Mouse (Mus musculus) embryonic fibroblast, embryonic 13.5 days (primary cell): Measurements from ENCODE around the gene Ap3d1. TPM values are rescaled to one million over a fixed set of nuclear protein-coding genes. Genes with fewer than 3 reads are reported as not detected.
A peak's percentile ranks its signal among the peaks of the same experiment; 100 is the strongest.

Source experiments
- H3K27ac ChIP-seq: 2 replicates; pipeline ENCODE4 v1.5.1; 2012; ENCODE audit warnings: low read length, control low read depth, inconsistent platforms; ENCODE audit not compliant: insufficient read depth
- H3K4me1 ChIP-seq: 2 replicates; pipeline ENCODE4 v1.6.1; 2011; ENCODE audit warnings: low read length; ENCODE audit not compliant: control insufficient read depth, insufficient read depth
- H3K4me3 ChIP-seq: 2 replicates; pipeline ENCODE4 v1.5.1; 2011; ENCODE audit warnings: mild to moderate bottlenecking, control low read depth, low read length; ENCODE audit not compliant: insufficient read depth
- CTCF ChIP-seq: IDR thresholded peaks from 2 replicates; pipeline ENCODE4 v1.5.1; 2011; ENCODE audit warnings: mild to moderate bottlenecking, control low read depth, low read length, moderate library complexity, borderline replicate concordance; ENCODE audit not compliant: insufficient read depth
- POLR2A ChIP-seq: IDR thresholded peaks from 2 replicates; pipeline ENCODE4 v1.6.1; 2011; ENCODE audit warnings: low read depth, mild to moderate bottlenecking, control low read depth, low read length, moderate library complexity
- polyA plus RNA-seq: library from polyadenylated mRNA; stranded (reverse); fragments of >200 nt; gene quantifications from 2 replicates; pipeline ENCODE4 v1.2.4, GENCODE M21; 2011; ENCODE audit warnings: low read depth; ENCODE audit not compliant: missing spikeins, insufficient read length

Gene Ap3d1
- polyA plus RNA-seq, 1 experiment = 155 TPM

DNA sequence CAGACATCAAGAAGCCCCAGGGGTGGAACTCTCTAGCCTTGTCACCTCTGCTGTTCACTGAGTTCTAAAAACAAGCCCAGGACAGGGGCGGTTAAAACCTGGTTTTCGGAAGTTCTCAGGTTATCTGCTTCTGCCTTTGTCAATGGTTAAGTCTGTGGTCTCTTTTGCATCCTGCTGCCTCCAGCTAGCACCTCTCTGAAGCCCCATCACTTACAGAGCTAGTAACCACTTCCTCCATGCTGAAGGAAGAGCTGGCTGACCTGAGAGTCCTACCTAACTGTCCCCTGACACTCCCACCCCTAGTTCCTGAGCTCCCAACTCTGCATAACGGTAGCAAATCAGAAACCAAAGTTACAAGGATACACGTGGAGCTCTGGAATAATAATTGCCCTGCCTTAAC lies 41.3 kb downstream of the Ap3d1 start:
- TF ChIP-seq CTCF (no peak), POLR2A (no peak)
- peaks cover 3% of the 10 kb centered on the region; the same call in 1 of the 2 replicates for H3K4me1 ChIP-seq
- H3K27ac ChIP-seq = peak overlapping the region; percentile 57
- H3K4me3 ChIP-seq = peak overlapping the region; percentile 90

DNA sequence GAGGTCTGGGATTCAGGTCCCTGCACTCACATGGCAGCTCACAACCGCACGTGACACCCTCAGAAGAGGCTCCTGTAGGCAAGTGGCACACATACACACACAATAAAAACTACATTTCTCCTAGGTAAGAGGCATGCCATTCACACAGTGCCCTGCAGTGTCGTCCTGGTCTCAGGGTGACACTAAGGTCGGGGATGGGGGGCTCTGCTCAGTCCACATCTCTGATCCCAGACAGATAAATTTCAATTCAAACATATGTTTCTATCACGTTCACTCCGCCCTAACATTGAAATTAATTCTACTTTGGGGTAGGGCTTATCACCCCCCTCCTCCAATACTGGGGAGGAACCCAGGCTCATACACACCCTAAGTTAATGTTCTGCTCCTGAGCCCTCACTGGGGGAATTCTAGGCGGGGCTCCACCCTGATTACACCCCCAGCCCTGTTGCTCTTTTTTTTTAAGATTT lies 42.0 kb downstream of the Ap3d1 start:
- TF ChIP-seq POLR2A = no peak
- TF ChIP-seq CTCF = no peak
- Histone ChIP-seq H3K4me1 (peaks cover 3% of the 10 kb centered on the region; the same call in 1 of the 2 replicates), H3K27ac (no peak overlapping the region), H3K4me3 (peak overlapping the region; percentile 90)

DNA sequence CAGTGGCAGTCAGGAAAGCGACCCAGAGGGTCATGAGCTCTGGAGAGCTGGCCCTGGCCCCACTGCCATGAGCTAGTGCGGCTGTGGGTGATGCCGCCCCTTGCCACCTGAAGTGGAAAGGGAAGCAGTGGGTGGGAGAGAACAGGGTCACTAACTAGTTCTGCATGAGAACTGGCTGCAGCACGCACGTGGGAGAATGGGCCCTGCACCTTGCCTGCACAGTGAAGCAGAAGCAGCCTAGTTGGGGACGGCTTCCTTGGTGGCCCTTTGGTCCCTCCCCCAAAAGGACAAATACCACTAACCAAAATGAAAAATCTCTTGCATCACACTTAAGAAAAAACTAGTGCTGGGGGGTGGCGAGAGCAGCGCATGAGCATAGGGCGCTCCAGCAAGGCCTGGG lies 43.5 kb downstream of the Ap3d1 start:
- Histone ChIP-seq H3K4me1 (peaks cover 3% of the 10 kb centered on the region; the same call in 1 of the 2 replicates), H3K27ac (no peak overlapping the region), H3K4me3 (no peak overlapping the region)
- TF ChIP-seq CTCF (no peak), POLR2A (no peak)

DNA sequence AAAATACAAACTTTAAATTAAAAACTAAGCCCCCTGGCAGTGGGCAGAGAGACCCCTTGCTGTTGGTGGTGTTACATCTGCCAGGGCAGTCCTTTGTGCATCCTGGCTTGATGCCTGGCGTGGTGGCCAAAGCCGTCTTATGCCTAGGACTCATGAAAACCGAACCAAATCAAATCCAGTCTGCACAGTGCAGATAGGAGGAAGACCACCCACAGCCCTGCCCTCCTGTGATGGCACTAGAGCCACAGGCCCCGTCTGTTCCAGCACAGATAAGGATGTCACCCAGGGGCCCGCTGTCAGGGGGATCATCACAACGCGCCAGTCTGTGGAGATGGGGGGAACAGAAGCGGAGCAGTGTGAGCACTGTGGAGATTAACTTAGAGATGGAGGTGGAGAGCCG lies 44.3 kb downstream of the Ap3d1 start:
- Histone ChIP-seq H3K4me1 (peaks cover 3% of the 10 kb centered on the region; the same call in 1 of the 2 replicates), H3K4me3 (no peak overlapping the region), H3K27ac (no peak overlapping the region)
- no peak for TF ChIP-seq POLR2A
- TF ChIP-seq CTCF = no peak

DNA sequence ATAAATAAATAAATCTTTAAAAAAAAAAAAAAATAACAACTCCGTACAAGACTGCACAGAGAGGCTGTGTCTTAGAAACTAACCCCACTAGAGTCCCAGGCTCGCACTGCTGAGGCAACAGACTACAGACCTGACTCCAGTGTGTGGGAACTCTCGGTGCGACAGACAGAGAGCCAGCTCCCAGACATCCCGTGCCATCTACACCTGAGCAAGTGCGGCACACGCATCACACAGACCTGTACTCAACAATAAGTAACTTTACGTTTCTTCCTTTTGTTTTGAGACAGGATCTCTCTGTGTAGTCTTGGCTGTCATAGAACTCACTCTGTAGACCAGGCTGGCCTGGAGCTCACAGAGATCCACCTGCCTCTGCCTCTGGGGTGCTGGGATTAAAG lies 44.7 kb downstream of the Ap3d1 start:
- Histone ChIP-seq H3K4me1 (peaks cover 3% of the 10 kb centered on the region; the same call in 1 of the 2 replicates), H3K4me3 (no peak overlapping the region), H3K27ac (no peak overlapping the region)
- TF ChIP-seq CTCF (no peak), POLR2A (no peak)

DNA sequence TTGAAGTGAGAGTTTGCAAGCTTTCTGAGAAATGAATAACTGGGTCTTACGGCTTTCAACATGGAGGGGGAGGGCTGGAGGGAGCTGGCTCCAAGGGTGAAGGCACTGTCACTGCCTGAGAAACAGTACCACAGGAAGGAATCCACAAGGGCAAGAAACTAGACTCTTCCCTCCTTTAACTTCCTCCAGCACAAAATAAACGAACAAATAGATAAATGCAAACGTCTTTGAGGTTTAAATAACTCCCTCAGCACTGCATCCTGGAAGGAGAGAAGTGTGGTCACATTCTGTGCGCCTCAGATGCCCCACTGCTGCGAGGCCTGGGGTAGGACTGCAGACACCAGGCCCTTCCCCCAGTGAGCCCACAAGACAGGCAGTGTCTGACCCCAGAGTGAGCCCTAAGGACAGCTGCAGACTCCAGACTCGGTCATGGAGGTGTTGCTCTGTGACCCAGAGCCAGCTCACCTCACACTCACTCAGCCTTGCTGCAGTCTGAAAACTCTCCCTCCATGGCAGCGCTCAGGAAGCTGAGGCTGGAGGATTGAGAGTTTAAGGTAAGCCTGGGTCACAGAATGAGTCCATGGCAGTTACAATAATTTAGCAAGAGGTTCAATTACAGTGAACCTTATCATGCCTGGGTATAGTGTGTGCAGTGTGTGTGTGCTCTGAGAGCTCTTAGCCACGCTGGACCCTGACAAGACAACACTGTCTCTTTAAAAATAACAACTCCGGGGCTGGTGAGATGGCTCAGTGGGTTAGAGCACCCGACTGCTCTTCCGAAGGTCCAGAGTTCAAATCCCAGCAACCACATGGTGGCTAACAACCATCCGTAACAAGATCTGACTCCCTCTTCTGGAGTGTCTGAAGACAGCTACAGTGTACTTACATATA lies 45.3 kb downstream of the Ap3d1 start:
- peaks cover 3% of the 10 kb centered on the region; the same call in 1 of the 2 replicates for H3K4me1 ChIP-seq
- TF ChIP-seq POLR2A (no peak), CTCF (no peak)
- no peak overlapping the region for H3K4me3 ChIP-seq
- no peak overlapping the region for H3K27ac ChIP-seq

DNA sequence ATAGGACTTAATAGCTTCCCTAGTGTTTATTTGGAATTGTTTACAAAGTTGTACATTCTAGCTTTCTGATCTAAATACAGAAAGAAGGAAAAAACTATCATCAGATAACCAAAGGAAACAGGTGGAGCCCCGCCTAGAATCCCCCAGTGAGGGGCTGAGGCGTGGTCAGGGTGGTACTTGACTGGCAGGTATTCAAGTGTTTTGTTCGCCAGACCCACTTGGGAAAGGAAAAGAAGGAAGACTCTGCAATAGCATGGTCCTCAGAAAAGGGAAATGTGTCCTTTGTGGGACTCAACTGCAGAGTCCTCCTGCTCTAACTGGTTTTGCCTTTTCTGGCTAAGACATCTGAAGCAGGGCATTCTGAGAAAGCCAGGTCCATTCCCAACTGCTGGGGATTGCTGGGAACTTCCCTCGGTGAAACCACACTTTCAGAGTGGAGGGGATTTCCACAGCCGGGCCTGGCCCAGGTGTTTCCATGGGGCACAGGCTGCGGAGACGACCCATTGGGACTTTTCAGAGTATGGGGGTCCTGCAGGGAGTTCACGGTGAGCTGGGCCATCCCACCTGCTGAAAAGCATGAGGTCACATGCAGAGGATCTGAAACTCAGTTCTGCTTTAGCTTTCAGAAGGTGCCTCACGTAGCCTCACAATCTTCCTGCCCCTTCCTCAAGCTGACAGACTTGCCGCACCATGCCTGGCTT lies 46.1 kb downstream of the Ap3d1 start:
- H3K4me1 ChIP-seq = peaks cover 3% of the 10 kb centered on the region; the same call in 1 of the 2 replicates
- H3K27ac ChIP-seq = no peak overlapping the region
- no peak overlapping the region for H3K4me3 ChIP-seq
- TF ChIP-seq POLR2A (no peak), CTCF (no peak)

DNA sequence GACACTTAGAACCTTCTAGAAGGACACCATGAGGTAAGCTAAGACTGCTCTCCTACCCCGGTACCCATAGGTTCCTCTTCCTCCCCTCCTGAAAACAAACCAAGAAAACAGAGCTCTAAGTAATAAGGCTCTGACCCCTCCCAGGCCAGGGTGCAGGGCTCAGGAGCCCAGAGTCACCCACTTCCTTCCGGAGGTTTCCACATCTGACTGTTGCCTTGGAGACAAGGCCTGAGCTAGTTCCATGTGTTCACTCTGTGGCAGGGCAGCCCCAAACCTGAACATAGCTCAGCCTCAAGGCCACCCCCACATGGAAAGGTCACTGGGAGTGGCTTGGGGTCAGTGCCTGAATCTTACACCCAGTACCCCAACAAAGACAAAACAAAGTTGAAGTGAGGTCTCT lies 46.9 kb downstream of the Ap3d1 start:
- Histone ChIP-seq H3K27ac (no peak overlapping the region), H3K4me1 (peaks cover 3% of the 10 kb centered on the region; the same call in 1 of the 2 replicates), H3K4me3 (no peak overlapping the region)
- TF ChIP-seq POLR2A (no peak), CTCF (no peak)

DNA sequence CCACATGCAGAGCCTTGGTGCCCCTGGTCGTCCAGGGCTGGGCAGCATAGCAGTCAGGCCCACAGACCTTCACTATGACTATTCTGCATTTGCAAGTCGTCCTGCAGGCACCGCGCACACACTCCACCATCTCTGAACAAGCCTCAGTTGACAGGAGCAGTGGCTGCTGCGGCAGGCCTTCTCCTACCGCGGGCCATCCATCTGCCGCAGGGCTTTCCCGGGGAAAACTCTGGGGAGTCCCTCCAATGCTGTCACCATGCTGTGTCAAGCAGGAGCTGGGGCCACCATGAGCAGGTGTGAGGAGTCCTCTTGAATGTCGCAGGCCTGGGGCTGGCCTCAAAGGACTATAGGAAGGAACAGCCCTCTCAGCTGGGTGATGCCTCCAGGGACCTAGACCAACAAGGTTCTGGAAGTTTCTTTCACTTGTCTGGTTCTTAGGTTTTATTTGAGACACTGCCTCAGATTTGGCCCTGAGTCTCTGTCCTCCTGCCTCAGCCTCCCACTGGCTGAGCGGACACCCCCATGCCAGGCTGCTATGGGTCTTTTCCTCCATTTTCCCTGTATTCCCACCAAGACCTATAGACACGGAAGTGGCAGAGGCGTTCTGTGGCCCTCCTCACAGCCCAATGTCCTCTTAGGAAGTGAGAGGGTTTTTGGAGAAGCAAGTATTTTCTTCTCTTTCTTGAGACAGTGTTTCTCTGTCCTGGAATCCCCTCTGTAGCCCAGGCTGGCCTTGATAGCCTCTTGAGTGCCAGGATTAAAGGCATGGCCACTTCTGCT lies 47.7 kb downstream of the Ap3d1 start:
- H3K27ac ChIP-seq = no peak overlapping the region
- TF ChIP-seq POLR2A = no peak
- no peak for TF ChIP-seq CTCF
- no peak overlapping the region for H3K4me3 ChIP-seq
- H3K4me1 ChIP-seq = no peaks in the 10 kb centered on the region
